Mouse (Mus musculus) thymus, adult 2 months (tissue): Measurements from ENCODE around the gene Prkcb.

Experiments
- CTCF ChIP-seq: fragments of 200-500 bp; IDR thresholded peaks from 2 replicates; pipeline ENCODE4 v1.5.1; 2012; ENCODE audit warnings: mild to moderate bottlenecking, control low read depth, low read length, moderate library complexity, borderline replicate concordance; ENCODE audit not compliant: control insufficient read depth, poor library complexity, insufficient read depth; ENCODE audit errors: extremely low read depth
- POLR2A ChIP-seq: fragments of 200-500 bp; IDR thresholded peaks from 2 replicates; pipeline ENCODE4 v1.6.1; 2012; ENCODE audit warnings: mild to moderate bottlenecking, low read length, control low read depth, moderate library complexity; ENCODE audit not compliant: control insufficient read depth, poor library complexity, insufficient read depth; ENCODE audit errors: extremely low read depth

DNA sequence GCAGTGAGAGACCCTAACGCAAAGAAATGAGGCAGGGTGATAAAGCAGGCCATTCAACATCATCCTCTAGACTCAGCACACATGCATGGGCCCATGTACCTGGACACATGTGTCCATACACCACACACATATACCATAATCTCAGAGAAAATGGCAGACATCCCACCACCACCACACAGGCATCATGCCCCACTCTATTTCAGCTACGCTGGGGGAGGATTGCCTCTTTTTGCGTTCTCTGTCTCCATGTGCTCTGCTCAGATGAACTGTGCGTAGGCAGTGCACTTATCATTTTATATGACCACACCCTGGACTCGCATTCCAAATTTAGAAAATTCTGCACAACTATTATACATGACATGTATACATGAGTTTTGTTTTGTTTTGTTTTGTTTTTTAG lies 286.5 kb downstream of the Prkcb start:
- TF ChIP-seq POLR2A = no peak
- no peak for TF ChIP-seq CTCF
